Mouse (Mus musculus) neural tube, embryonic 15.5 days (tissue): ENCODE measurements at regions not wholly inside any gene's neighbourhood (a gene's known extent, or its start where the extent isn't known, plus 50 kb on each side); places are given as distances from the start of the nearest gene placed in this dataset.
A peak's percentile ranks its signal among the peaks of the same experiment; 100 is the strongest.
"Not testable (repeated sequence)": the region's sequence is repeated elsewhere in the genome, so short reads cannot be mapped to it uniquely, and the experiment has no call there.

Experiments
- ATAC-seq: fragments of 200-750 bp; cut with Nextera tagmentation; 2 replicates; pipeline ENCODE4 v1.8.0; 2017; ENCODE audit warnings: mild to moderate bottlenecking, moderate TSS enrichment, moderate library complexity; ENCODE audit not compliant: low FRiP score
- H3K27ac ChIP-seq: fragments of 300-500 bp; sonication (generic); replicated peaks from 2 replicates; pipeline ENCODE4 v1.5.1; 2015; ENCODE audit warnings: mild to moderate bottlenecking, inconsistent platforms
- H3K27me3 ChIP-seq: fragments of 300-500 bp; sonication (generic); replicated peaks from 2 replicates; pipeline ENCODE4 v1.6.1; 2015; ENCODE audit warnings: inconsistent platforms
- H3K36me3 ChIP-seq: fragments of 300-500 bp; sonication (generic); 2 replicates; pipeline ENCODE4 v1.6.1; 2015; ENCODE audit warnings: inconsistent platforms
- H3K4me1 ChIP-seq: fragments of 300-500 bp; sonication (generic); 2 replicates; pipeline ENCODE4 v1.6.1; 2015; ENCODE audit warnings: inconsistent platforms
- H3K4me2 ChIP-seq: fragments of 300-500 bp; sonication (generic); 2 replicates; pipeline ENCODE4 v1.6.1; 2015; ENCODE audit warnings: inconsistent platforms, mild to moderate bottlenecking, moderate library complexity
- H3K4me3 ChIP-seq: fragments of 300-500 bp; sonication (generic); replicated peaks from 2 replicates; pipeline ENCODE4 v1.5.1; 2015; ENCODE audit warnings: mild to moderate bottlenecking, inconsistent platforms
- H3K9ac ChIP-seq: fragments of 300-500 bp; sonication (generic); replicated peaks from 2 replicates; pipeline ENCODE4 v1.6.1; 2015; ENCODE audit warnings: mild to moderate bottlenecking, inconsistent platforms
- H3K9me3 ChIP-seq: fragments of 300-500 bp; sonication (generic); replicated peaks from 2 replicates; pipeline ENCODE4 v1.6.1; 2016; ENCODE audit warnings: inconsistent platforms
- WGBS: fragments of 180-500 bp; shearing (Covaris S2); methylation state at CpG from one replicate; pipeline ENCODE4 v1.1.7; 2015; ENCODE audit warnings: mixed read lengths; 5-methylcytosine and 5-hydroxymethylcytosine counted together

DNA sequence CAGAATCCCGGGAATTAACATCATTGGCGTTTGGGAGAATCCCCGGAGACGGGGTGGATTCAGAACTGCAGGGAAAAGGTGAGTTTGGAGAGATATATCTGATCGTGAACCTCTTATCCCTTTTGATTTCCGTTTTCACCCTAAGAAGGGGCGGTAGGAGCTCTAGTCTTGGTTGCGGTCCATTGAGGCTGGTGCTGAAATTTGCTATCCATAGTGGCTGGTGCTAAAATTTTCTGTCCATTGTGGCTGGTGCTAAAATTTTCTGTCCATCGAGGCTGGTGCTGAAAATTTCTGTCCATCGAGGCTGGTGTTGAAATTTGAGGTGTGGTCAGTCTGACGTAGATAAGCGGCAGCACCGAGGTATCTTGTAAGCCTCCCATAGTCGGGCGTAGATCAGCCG lies 834.1 kb upstream of the Snrpn start:
- H3K9ac ChIP-seq, H3K4me3 ChIP-seq, H3K36me3 ChIP-seq, H3K27me3 ChIP-seq, H3K4me1 ChIP-seq, H3K9me3 ChIP-seq, H3K4me2 ChIP-seq, H3K27ac ChIP-seq, ATAC-seq: not testable (repeated sequence)
- WGBS: 85% methylated on average over 16 of the region's 16 CpGs

DNA sequence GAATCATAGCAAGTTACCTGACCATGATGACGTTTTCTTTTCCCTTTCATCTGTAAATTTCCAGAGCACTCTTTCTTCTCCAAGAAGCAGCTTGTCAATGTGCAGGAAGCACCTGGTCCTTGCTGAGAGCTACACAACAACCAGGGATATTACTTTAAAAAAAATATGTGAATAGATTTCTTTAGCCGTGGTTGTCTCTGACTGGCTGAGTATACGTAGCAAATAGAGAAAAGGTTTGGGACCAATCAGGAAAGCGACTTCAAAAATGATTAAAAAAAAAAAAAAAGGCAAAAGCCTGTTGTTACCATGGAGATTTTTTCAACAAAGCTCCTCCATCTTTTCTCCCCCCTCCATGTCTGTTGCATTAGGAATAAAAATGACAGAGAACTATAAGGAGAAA lies 821.2 kb upstream of the Snrpn start:
- no peak for ATAC-seq
- Histone ChIP-seq H3K36me3 (no peaks in the 10 kb centered on the region), H3K9ac (no peak overlapping the region), H3K4me1 (no peaks in the 10 kb centered on the region), H3K9me3 (0 out of 2 replicates have a peak, but pooled peaks cover 4% of the 10 kb centered on the region), H3K4me2 (0 out of 2 replicates have a peak overlapping the region, but pooled peaks have one; percentile 2), H3K27me3 (no peaks in the 10 kb centered on the region), H3K4me3 (0 out of 2 replicates have a peak overlapping the region, but pooled peaks have one; percentile 3), H3K27ac (no peak overlapping the region)
- 77% methylated on average over 4 of the region's 4 CpGs for WGBS

DNA sequence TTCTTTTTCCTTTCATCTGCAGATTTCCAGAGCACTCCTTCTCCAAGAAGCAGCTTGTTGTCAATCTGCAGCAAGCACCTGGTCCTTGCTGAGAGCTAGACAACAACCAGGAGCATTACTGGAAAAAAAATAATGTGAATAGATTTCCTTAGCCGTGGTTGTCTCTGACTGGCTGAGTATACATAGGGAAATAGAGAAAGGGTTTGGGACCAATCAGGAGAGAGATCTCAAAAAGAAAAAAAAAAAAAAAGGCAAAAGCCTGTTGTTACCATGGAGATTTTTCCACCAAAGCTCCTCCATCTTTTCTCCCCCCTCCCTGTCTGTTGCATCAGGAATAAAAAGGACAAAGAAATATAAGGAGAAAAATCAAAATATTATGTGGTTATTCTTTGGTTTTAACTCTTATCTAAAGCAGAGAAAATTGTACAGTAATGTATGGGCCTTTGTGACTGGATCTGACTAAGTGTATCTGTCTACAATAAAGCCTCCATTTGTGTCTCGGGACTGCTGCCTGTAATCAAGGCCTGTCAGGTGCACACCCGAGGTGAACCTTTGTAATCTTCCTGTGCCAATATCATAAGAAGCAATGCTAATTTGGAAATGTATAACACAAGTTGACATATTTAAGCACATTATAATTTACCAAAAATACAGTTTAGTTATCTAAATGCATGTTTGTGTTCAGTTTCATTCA lies 799.9 kb upstream of the Snrpn start:
- no peaks in the 10 kb centered on the region for H3K9me3 ChIP-seq
- no peaks in the 10 kb centered on the region for H3K36me3 ChIP-seq
- H3K4me2 ChIP-seq: peak overlapping the region; percentile 33
- no peaks in the 10 kb centered on the region for H3K27me3 ChIP-seq
- 68% methylated on average over 3 of the region's 3 CpGs for WGBS
- no peak overlapping the region for H3K9ac ChIP-seq
- no peaks in the 10 kb centered on the region for H3K4me1 ChIP-seq
- peak; percentile 75 for ATAC-seq
- H3K4me3 ChIP-seq: peak overlapping the region; percentile 26
- H3K27ac ChIP-seq: no peak overlapping the region
